Mouse (Mus musculus): ENCODE measurements at regions not wholly inside any gene's neighbourhood (a gene's known extent, or its start where the extent isn't known, plus 50 kb on each side); places are given as distances from the start of the nearest gene placed in this dataset.

DNA sequence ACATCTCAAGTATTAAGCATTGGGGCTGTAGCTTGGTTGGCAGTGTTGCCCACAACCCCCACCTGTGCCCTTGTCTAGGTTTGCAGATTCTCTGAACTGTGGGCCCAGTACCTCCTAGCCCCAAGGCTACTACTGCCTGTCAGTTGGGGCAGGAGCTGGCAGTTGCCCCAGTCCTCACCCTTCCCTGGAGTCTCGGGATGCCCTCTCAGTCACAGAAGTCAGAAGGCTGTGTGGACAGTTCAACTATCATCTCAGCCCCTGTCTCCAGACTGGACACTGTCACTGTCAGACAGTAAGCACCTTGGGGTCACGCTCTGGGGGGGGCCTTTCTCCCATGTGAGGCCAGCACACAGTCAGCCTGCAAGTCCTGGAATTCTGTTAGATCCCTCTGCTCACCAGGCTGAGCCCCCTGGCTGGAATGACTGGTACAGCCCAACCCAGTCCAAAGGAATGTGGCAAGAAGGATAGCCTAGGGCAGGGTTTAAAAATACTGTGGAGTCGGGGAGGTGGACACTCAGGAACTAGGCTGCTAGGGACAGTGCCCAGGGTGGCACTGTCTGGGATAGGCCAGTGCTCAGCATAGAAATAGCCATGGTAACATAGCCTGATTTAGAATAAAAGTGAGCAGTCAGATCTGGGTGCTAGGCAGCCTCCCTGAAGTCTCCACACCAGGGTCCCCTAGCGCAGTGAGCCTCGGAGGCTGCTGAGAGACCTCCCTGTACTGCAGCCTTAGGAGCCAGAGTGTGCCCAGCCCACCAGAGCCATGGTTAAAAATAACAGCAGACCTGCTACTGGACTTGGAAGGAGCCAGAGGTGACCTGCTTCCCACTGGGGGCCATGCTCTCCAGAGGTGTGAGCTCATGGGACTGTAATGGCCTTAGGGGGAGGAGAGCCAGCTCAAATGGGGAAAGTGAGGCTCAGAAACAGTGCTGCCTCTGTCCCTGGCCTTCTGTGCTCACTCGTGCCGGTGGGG is 83.1 kb upstream of the Ptpn1 start:
- no peak for DNase-seq (ENCODE audit: low spot score in 2 of 2)

DNA sequence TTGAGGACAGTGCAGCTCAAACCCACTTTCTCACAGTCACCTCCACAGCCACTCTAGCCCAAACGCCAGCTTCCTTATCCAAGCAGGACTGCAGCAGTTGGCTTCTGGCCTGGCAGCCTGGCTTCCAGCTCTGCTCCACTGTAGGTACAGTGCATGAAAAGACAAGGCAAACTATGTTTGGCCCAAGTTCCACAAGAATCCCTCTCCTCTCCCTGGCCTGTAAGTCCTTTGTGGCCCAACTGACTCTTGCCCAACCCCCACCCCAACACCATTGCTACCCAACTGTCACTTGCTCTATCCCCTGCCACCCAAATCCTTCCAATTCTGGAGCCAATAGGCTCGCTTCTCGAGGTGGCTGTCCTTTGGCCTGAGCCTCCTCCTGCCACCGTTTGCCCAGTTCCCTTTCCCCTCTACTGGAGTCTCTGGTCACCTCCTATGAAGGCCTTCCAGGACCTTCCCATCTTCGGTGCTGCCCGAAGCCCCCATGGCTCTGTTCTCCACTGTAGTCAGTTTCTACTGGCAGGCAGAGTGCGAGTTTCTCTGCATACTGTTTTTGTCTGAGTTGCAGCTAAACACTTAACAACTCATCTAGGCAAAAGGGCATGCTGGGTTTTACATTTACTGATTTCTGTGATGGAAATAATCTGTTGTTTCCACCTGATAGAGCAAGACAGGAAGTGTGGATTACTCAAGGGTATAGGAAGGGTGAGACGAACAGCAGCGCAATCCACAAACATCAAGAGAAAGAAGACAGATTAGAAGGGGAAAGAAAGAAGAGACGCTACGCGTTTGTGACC is 84.4 kb upstream of the Ptpn1 start:
- no peak for DNase-seq (ENCODE audit: low spot score in 2 of 2)

DNA sequence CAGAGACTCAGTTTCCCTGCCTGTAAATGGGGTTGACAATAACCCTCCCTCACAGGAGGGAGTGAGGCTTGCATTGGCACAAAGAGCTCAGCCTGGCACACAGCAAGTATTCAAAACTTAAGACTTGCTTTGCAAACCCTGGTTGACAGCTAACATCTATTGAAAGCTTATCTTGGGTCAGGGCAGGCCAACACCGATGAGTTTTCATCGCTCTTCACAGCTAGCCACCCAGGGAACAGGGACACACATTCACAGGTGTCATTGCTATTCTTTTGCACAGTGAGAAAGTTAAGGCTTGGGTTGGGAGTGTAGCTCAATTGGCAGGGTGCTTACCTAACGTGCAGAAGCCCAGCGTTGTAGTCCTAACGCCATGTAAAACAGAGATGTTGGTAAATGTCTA is 86.5 kb upstream of the Ptpn1 start:
- DNase-seq (ENCODE audit: low spot score in 2 of 2): no peak

DNA sequence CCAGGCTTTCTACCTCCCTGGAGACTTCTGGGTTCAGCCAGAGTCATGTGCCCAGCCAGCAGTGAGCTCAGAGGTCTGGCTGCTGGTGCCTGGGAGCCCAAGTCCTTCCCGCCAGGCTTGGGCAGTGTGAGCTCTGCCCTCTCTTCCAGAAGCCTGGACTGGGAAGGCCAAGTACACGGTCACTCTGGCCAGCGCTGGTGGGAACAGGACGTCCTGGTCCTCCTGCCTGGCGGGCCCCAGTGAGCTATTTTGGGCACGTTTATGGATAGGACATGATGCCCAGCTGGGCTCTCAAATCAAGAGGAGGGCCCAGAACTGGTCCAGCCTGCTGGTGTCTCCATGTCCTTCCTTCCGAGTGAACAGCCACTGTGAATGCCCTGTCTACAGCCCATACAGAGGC is 87.3 kb upstream of the Ptpn1 start:
- DNase-seq (ENCODE audit: low spot score in 2 of 2): no peak

DNA sequence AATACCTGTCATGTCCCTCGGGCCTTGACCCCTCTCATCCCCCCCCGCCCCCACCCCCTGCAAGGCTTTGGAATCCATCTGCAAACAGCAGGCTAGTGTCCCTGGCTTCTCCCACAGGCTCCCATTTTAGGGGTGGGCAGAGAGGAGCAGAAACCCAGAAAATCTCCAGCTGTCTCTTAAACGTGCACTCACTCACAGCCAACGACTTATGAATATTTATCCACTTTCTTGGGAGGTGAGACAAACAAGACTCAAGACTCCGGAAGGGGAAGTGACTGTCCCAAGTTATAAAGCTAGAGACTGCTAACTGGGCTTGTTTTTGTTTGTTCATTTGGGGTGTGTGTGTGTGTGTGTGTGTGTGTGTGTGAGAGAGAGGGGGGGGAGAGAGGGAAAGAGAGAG is 87.9 kb upstream of the Ptpn1 start:
- DNase-seq (ENCODE audit: low spot score in 2 of 2): no peak

DNA sequence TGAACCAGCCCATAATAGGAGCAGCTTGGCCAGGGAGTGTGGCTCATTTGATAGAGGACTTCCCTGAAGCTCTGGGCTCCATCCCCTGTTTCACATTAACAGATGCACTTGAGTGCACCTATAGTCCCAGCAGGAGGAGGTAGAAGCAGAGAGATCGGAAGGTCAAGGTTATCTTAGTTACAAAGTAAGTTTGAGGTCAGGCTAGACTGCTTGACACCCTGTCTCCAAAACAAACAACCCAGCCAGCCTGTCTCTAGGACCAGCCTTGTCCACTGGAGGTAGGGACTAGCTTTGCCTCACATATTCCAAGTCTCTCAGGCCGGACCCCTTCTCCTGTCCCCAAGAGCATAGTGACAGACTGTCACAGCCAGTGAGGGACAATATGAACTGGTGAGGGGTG is 88.9 kb upstream of the Ptpn1 start:
- DNase-seq (ENCODE audit: low spot score in 2 of 2): no peak

DNA sequence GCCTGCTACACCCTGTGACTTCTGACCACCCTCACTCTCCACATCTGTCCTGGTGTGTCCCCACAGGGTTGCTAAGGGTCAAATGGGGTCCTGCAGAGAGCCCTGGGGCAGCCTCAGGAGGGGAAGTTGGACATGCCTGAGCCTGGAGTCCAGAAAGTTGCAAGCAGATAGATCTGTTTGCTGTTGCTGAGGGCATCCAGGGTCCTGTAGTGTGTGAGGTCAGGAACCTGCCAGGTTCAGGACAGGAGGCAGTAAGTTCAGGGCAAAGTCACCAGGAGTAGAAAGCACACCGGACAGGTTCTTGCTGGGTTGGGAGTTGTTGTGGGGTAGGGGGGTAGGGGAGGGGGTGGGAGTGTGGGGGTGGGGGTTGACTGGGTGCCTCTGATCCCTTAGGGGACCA is 89.4 kb upstream of the Ptpn1 start:
- DNase-seq (ENCODE audit: low spot score in 2 of 2): no peak

DNA sequence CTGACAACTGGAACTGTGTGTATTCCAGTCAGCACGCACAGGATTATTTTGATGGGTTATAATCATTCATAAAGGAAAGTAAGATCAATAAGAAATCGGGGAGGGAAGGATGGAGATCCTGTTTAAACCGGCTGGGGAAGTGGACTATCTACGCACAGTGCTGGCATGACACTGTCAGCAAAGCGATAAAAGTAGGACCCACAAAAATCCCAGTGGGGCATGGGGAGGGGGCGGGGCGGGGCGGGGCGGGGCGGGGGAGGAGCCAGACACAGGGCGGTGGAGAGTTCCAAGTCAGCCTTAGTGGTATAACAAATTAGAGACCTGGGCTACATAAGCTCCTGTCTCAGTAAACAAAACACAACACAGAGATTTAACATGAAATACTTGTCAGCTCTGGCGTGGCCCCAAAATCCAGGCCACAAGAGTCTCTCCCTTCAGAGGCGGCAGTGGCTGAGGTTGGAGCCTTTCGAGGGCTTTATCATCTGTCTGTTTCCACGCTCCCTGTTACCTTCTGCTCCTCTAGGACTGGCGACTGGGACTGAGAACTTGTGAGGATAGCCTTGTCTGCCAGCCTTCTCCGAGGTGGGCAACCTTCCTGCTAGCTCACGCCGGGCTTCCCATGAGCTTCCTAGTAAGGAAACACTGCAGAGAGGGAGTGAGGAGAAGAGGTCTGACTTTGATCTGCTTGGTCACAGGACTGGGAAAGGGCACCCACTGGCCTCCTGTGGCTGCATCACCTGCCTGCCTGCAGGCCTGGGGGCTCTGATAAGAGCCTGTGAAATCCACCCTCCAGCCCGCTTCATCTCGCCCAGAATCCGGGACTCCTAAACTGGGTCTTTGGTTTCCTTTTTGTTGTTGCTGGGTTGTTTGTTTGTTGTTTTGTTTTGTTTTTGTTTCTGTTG is 90.3 kb upstream of the Ptpn1 start:
- no peak for DNase-seq (ENCODE audit: low spot score in 2 of 2)

DNA sequence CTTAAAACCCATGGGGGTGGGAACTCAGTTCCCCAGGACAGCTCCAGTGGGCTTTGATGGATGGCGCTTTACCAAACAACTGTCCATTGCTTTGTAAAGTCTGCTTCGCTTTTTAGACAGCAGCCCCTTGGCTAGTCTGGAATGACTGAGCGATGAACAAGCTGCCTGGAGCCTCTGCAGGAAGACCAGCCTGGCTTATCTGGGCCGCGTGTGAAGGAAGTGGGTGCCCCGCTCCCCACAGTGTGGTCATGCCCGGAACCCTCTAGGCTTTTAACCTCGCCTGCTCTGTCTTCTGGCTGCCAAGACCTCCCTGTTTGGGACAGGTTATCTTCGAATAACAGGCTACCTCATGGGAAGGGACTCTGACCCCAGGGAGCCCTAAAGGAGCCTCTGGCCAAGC is 91.5 kb upstream of the Ptpn1 start:
- DNase-seq (ENCODE audit: low spot score in 2 of 2): no peak

DNA sequence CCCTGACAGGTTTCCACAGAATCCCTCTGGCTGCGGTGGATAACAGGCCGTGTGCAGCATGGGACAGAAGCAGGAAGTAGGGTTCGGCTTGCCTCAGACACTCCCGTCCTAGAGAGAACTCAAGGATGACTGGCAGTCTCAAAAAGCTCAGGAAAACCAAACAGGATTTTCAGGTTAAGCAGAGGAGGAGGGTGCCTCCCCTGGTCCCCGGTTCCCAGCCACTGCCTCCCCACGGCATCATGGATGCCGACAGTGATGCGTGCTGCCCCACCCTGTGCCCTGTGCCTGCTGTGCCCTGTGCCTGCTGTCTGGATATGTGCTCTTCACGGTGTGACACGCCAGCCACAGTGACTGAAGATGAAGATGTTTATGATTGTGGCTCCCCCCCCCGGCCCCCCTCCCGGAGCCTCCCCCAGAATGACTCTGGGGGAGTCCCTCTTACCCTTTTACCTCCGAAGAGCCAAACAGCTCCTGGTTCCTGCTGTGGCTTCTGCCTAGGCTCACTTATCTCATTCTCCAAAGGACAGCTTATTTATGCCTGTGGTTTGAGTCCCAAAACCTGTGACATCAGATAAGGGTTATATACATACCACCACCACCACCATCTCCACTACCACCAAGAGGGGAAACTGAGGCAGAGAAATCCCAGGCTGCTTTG is 92.4 kb upstream of the Ptpn1 start:
- no peak for DNase-seq (ENCODE audit: low spot score in 2 of 2)

DNA sequence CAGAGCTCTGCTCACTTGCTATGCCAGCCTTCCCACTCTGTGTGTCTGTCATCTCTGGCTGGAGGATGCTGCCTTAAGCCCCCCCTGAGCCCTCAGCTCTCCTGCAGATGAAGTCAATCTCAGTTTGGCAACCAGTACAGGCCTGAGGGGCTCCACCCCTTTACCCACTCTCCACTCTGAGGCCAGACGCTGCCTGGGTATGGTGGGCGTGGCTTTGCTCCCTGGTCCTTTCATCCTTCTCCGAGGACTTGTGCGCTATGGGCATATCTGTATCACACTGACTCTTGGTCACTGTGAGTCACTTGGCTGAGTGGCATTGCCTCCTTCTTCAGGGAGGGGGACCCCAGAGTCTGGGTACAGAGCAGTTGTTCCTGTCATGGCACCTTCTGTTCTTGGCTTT is 94.3 kb upstream of the Ptpn1 start:
- no peak for DNase-seq (ENCODE audit: low spot score in 2 of 2)

DNA sequence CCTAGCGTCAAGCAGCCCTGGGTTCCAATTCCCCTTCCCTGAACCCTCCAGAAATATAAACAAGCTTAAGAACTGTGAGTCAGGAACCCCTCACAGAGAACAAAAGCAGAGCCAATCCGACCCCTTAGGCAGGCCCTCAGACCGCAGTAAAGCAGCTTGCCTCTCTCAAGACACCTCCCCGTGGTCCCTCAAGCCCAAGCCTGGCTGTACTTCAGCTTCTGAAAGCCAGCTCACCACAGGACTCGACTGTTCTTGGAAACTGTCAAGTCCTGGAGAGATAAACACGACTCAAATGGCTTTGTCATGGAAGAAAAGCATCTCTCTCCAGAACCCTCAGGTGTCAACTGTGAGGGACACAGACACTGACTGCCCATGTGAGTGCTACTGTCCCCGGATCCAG is 95.2 kb upstream of the Ptpn1 start:
- no peak for DNase-seq (ENCODE audit: low spot score in 2 of 2)

DNA sequence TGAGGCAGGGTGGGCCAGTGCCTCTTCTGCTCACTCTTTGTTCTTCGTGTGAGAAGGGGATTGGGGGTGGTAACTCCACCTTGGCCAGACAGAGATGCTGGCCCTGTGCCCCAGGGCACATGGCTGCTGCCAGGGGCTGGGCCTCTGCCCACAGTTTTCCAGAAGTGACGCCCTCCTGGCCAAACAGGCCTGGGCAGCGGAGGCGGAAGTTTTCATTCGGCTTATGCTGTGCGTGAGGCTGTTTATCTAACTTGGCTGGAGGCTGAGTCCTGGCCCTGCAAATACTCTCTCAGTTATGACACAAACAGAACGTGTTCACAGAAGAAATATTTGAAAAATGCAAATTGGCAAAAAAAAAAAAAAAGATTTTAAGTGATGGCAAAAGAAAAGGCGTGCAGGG is 97.3 kb upstream of the Ptpn1 start:
- no peak for DNase-seq (ENCODE audit: low spot score in 2 of 2)

DNA sequence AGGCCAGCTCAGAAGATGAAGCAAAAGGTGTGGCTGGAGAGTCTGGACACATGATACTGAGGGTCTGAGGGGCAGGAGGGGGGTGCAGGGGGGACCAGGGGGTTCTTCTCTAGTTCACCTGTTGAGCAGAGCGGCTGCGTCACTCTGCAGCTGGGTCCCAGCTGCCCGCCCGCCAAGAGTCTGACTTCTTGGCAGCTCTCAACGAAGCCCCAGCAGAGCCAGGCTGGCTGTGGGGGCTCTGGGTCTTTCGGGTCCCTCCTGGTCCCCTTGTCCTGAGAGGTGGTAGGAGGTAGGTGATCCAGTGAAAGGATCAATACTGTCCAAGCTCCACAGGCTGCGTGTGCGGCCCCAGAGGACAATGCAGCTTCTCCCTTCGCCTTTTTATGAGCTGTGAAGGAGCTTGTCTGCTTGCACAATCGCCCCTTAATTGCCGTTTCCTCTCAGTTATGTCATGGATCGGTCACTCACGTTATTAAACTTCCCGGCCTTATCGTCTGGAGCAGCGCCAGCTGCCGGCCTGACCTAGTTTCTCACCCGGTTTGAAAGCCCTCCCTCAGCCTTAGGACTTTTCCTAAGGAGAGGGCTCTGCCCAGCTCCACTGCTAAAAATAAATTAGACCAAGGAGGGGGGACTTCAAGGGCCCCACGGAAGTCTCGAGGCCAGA is 98.4 kb upstream of the Ptpn1 start:
- DNase-seq (ENCODE audit: low spot score in 2 of 2): peak in 1 of 2 experiments; percentile 37

DNA sequence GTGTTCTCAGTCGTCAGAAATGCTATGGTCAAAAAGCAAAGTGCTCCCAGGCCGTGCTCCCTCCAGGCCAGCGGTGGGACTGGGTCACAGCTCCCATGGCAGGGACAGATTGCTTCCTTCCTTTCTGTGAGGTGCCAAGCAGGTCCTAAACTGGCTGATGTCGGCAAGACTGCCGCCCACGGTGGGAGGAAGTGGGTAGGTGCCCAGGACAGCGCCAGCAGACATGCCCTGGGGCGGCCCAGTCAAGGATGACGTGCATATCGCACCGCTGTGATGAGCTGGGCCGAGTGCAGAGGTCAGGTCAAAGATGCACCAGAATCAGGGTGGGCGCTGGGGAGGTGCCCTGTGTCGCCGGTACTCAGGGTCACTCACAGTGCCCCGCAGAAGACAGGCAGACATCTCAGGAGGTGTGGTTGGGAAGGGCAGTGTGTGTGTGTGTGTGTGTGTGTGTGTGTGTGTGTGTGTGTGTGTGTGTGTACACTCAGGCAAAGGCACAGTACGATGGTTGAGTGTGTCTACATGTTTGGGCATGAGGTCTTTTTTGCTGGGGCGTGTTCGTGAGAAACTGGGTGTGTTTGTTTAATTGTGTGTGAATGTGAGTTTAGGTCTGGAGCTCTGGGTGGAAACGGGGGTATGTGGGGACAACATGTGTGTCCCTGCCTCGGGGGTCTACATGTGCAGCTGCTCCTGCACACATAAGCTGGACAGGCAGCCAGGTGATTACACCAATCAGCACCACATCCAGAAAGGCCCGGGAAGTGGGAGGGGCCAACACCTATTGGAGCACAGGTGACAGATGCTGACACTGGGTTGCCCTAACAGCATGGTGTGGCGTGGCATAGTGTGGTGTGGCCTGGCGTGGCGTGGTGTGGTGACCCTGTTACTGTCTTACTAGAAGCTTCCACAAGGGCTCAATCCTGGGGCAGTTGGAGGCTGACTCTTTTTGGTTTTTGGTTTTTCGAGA is 100.5 kb upstream of the Ptpn1 start:
- DNase-seq (ENCODE audit: low spot score in 2 of 2): peak in 1 of 2 experiments; percentile 42

DNA sequence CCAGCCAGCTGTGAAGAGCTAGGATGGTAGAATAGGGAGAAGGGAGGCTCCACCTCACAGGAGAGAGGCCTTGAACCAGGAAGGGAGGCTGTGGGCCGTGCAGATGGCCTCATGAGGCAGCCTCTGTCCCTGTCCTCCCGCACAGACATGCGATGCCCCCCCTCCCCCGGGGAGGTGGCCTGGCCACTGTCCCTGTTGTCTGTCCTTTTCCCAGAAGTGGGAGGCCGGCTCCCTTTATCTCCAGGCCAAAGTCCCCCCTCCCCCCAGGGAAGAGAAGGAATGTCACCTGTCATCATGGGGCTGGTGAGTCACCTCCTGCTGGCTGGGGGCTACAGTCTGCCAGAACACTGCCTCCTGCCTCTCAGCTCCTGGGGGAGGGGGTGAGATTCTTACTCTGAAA is 103.6 kb upstream of the Ptpn1 start:
- no peak for DNase-seq (ENCODE audit: low spot score in 2 of 2)

DNA sequence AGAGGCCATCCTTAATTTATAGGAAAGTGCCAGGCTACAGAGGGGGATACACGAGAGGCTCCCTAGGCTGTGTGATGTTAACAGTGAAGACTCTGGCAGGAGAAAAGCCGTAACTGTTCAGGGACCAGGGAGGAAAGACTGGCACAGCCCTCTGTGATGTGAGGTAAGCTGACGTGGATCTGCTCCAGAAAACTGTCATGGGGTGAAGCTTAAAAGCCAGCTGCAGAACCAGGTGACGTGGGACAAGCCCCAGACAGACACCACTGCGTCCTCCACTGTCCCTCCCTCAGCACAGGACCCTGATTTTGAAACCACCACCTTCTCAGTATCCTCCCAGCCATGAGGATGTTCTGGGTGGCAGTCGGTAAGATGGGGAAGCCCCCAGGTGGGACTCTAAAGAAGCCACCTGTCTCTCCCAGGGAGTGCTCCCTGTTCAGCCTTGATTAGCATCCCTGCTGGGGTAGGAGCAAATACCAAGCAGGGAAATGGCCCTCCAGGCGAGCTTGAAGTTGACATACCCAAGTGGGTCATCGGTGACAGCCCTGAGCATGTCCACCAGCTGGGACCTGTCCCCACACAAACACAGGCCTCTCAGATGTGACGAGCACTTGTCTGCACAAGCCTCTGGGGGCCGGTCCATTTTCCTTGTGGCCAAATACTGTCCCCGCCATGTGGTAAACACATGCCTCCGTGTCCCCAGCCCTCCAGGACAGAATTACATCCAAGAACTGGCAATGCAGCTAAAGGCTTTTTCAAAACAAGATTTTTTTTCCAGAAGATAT is 104.7 kb upstream of the Ptpn1 start:
- no peak for DNase-seq (ENCODE audit: low spot score in 2 of 2)

DNA sequence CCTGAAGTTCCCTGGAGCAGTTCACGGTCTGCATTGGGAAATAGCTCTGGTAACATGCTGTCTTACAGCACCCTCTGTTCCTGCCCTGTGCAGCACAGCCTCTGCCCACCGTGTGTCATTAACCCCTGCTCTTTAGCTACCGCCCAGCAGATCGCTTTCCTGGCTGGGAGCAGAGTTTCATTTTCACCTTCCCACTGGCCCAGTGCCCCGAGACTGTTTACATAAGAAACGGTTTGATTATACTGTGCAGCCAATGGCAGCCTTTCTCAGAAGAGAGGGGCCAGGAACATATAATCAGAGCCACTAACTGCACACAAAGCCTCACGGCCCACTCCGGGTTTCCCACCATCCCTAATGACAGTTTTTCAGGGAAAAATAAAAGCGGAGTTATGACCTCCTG is 108.3 kb upstream of the Ptpn1 start:
- no peak for DNase-seq (ENCODE audit: low spot score in 2 of 2)

DNA sequence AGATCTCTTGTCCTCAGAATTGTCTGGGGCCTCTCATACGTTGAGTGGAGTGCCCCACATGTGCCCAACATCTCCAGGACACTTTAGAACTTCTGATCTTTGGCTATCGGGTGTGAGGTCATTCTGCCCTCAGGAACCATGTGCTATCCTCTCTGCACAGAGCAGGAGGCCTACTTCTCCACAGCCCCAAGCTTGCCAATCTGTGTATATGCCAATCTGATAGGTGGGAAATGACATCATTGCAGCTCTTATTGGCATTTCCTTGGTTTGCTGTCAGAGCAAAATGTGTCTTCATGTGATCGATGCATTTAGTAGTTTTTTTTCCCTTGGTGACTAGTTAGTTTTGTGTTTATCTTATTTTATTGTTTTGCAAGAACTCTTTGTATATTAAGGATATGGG is 108.8 kb upstream of the Ptpn1 start:
- DNase-seq (ENCODE audit: low spot score in 2 of 2): no peak

Measured in spleen, postnatal 10 days (tissue).